Mouse (Mus musculus) MEL (cell line): ENCODE measurements at regions not wholly inside any gene's neighbourhood (a gene's known extent, or its start where the extent isn't known, plus 50 kb on each side); places are given as distances from the start of the nearest gene placed in this dataset.

Experiments used
- DNase-seq: peaks from one replicate; pipeline ENCODE4 v3.0.0; 2011; ENCODE audit warnings: low read depth, low spot score
- H3K27ac ChIP-seq: 2 replicates; pipeline ENCODE4 v1.5.1; 2012; ENCODE audit warnings: low read depth, mild to moderate bottlenecking, control low read depth, low read length, moderate library complexity; ENCODE audit not compliant: control insufficient read depth
- H3K27me3 ChIP-seq, 2 experiments: fragments of 150-350 bp in 1 of 2; sonication (generic) in 1 of 2; 2 replicates each; pipeline ENCODE4 v1.6.1; 2012; ENCODE audit warnings: low read length in 2 of 2, mild to moderate bottlenecking in 2 of 2, improper control_type of control experiment in 1 of 2, moderate library complexity in 1 of 2; ENCODE audit not compliant: insufficient read depth in 2 of 2, control insufficient read depth in 1 of 2
- H3K36me3 ChIP-seq, 2 experiments: 2 replicates each; pipeline ENCODE4 v1.6.1; 2012 to 2014; ENCODE audit warnings: low read length in 2 of 2, improper control_type of control experiment in 1 of 2, inconsistent platforms in 1 of 2, mild to moderate bottlenecking in 1 of 2; ENCODE audit not compliant: insufficient read depth in 2 of 2, control insufficient read depth in 1 of 2
- H3K4me1 ChIP-seq, 2 experiments: fragments of 150-350 bp in 1 of 2; sonication (generic) in 1 of 2; 2 replicates each; pipeline ENCODE4 v1.6.1; 2012; ENCODE audit warnings: low read length in 2 of 2, improper control_type of control experiment in 1 of 2, mild to moderate bottlenecking in 1 of 2; ENCODE audit not compliant: insufficient read depth in 2 of 2, control insufficient read depth in 1 of 2
- H3K4me3 ChIP-seq, 2 experiments: fragments of 150-350 bp in 1 of 2; sonication (generic) in 1 of 2; 2 replicates each; pipeline ENCODE4 v1.5.1; 2012; ENCODE audit warnings: low read depth in 2 of 2, low read length in 2 of 2, mild to moderate bottlenecking in 2 of 2, moderate library complexity in 2 of 2, control low read depth in 1 of 2, improper control_type of control experiment in 1 of 2; ENCODE audit not compliant: control insufficient read depth in 1 of 2, insufficient read depth in 1 of 2
- H3K79me2 ChIP-seq: 2 replicates; pipeline ENCODE4 v1.6.1; 2012; ENCODE audit warnings: mild to moderate bottlenecking, low read length, moderate library complexity; ENCODE audit not compliant: control insufficient read depth, poor library complexity, insufficient read depth
- H3K9ac ChIP-seq: 2 replicates; pipeline ENCODE4 v1.6.1; 2012; ENCODE audit warnings: low read depth, mild to moderate bottlenecking, control low read depth, low read length, moderate library complexity; ENCODE audit not compliant: control insufficient read depth, poor library complexity, severe bottlenecking
- H3K9me3 ChIP-seq: fragments of 150-350 bp; sonication (generic); replicated peaks from 2 replicates; pipeline ENCODE4 v1.6.1; 2012; ENCODE audit warnings: mild to moderate bottlenecking, low read length, improper control_type of control experiment, moderate library complexity; ENCODE audit not compliant: insufficient read depth
- BHLHE40 ChIP-seq: IDR thresholded peaks from 2 replicates; pipeline ENCODE4 v1.6.1; 2012; ENCODE audit warnings: low read depth, mild to moderate bottlenecking, inconsistent platforms, low read length, improper control_type of control experiment, borderline replicate concordance
- CHD1 ChIP-seq: IDR thresholded peaks from 2 replicates; pipeline ENCODE4 v1.6.1; 2012; ENCODE audit warnings: low read depth, mild to moderate bottlenecking, inconsistent platforms, low read length, improper control_type of control experiment
- CHD2 ChIP-seq: IDR thresholded peaks from 2 replicates; pipeline ENCODE4 v1.6.1; 2011; ENCODE audit warnings: low read length, improper control_type of control experiment
- CTCF ChIP-seq, 3 experiments: IDR thresholded peaks in 2 of 3; conservative IDR thresholded peaks in 1 of 3; 2 replicates each; pipeline ENCODE4 v1.5.1; 2011 to 2012; ENCODE audit warnings: low read length in 3 of 3, low read depth in 2 of 3, mild to moderate bottlenecking in 2 of 3, improper control_type of control experiment in 1 of 3, inconsistent platforms in 1 of 3, mixed read lengths in 1 of 3, moderate library complexity in 1 of 3; ENCODE audit not compliant: control insufficient read depth in 1 of 3, insufficient read depth in 1 of 3, poor library complexity in 1 of 3, severe bottlenecking in 1 of 3
- ELF1 ChIP-seq: IDR thresholded peaks from 2 replicates; pipeline ENCODE4 v1.6.1; 2014; ENCODE audit warnings: low read depth, mild to moderate bottlenecking, inconsistent platforms, low read length, improper control_type of control experiment, moderate library complexity
- ETS1 ChIP-seq: IDR thresholded peaks from 2 replicates; pipeline ENCODE4 v1.6.1; 2012; ENCODE audit warnings: low read depth, mild to moderate bottlenecking, inconsistent platforms, low read length, improper control_type of control experiment, moderate library complexity
- HCFC1 ChIP-seq: IDR thresholded peaks from 2 replicates; pipeline ENCODE4 v1.6.1; 2012; ENCODE audit warnings: low read depth, mild to moderate bottlenecking, inconsistent platforms, low read length, improper control_type of control experiment, moderate library complexity
- KAT2A ChIP-seq: conservative IDR thresholded peaks from 2 replicates; pipeline ENCODE4 v1.6.1; 2012; ENCODE audit warnings: low read depth, low read length, improper control_type of control experiment, inconsistent platforms
- MAFK ChIP-seq: IDR thresholded peaks from 2 replicates; pipeline ENCODE4 v1.6.1; 2011; ENCODE audit warnings: low read depth, mild to moderate bottlenecking, low read length, improper control_type of control experiment, borderline replicate concordance
- NELFE ChIP-seq: IDR thresholded peaks from 2 replicates; pipeline ENCODE4 v1.6.1; 2011; ENCODE audit warnings: low read depth, low read length, improper control_type of control experiment
- SIN3A ChIP-seq: IDR thresholded peaks from 2 replicates; pipeline ENCODE4 v1.6.1; 2012; ENCODE audit warnings: low read length, improper control_type of control experiment, inconsistent platforms
- SMC3 ChIP-seq: IDR thresholded peaks from 2 replicates; pipeline ENCODE4 v1.6.1; 2011; ENCODE audit warnings: low read depth, low read length, improper control_type of control experiment
- TAL1 ChIP-seq: IDR thresholded peaks from 2 replicates; pipeline ENCODE4 v1.6.1; 2012; ENCODE audit warnings: mild to moderate bottlenecking, inconsistent platforms, low read length, moderate library complexity, mixed read lengths
- ZKSCAN1 ChIP-seq: IDR thresholded peaks from 2 replicates; pipeline ENCODE4 v1.6.1; 2012; ENCODE audit warnings: low read depth, mild to moderate bottlenecking, inconsistent platforms, low read length, improper control_type of control experiment, moderate library complexity
- ZMIZ1 ChIP-seq: IDR thresholded peaks from 2 replicates; pipeline ENCODE4 v1.6.1; 2012; ENCODE audit warnings: low read depth, mild to moderate bottlenecking, inconsistent platforms, low read length, improper control_type of control experiment, moderate library complexity

GRCm38 (mm10) chr4:131242250-131242649 is 298.1 kb downstream of the Matn1 start:
- Histone ChIP-seq H3K9me3 (no peaks in the 10 kb centered on the region), H3K9ac (no peak overlapping the region), H3K27me3 (no peaks in the 10 kb centered on the region), H3K27ac (no peak overlapping the region), H3K36me3 (no peaks in the 10 kb centered on the region), H3K4me1 (no peaks in the 10 kb centered on the region), H3K79me2 (no peaks in the 10 kb centered on the region), H3K4me3 (no peak overlapping the region)
- TF ChIP-seq CHD2 = no peak
- no peak for DNase-seq

- H3K79me2 ChIP-seq = no peaks in the 10 kb centered on the region
- TF ChIP-seq CHD2 = no peak
- TF ChIP-seq CTCF (IDR thresholded peaks at IDR 0.05 in 2 of 3, conservative IDR thresholded peaks at IDR 0.05 in 1 of 3; ENCODE audit: control insufficient read depth in 1 of 3, insufficient read depth in 1 of 3, low read depth in 2 of 3, low read length in 3 of 3, poor library complexity in 1 of 3, severe bottlenecking in 1 of 3) = no peak
- TF ChIP-seq MAFK = no peak
- TF ChIP-seq SMC3 = no peak
- TF ChIP-seq HCFC1 = no peak
- no peak for TF ChIP-seq SIN3A
- no peak for TF ChIP-seq ETS1
- TF ChIP-seq NELFE = no peak
- TF ChIP-seq ZKSCAN1 = no peak
- TF ChIP-seq BHLHE40 = no peak
- TF ChIP-seq ZMIZ1 = no peak
- no peaks in the 10 kb centered on the region for H3K9me3 ChIP-seq
- no peak overlapping the region for H3K9ac ChIP-seq
- no peak overlapping the region for H3K4me3 ChIP-seq
- no peak for DNase-seq
- H3K27me3 ChIP-seq = no peaks in the 10 kb centered on the region
- H3K27ac ChIP-seq = no peak overlapping the region
- H3K36me3 ChIP-seq = no peaks in the 10 kb centered on the region
- no peaks in the 10 kb centered on the region for H3K4me1 ChIP-seq
Observed at GRCm38 (mm10) chr4:131243744-131244387, 299.7 kb downstream of the Matn1 start.

- TF ChIP-seq CTCF (IDR thresholded peaks at IDR 0.05 in 2 of 3, conservative IDR thresholded peaks at IDR 0.05 in 1 of 3; ENCODE audit: control insufficient read depth in 1 of 3, insufficient read depth in 1 of 3, low read depth in 2 of 3, low read length in 3 of 3, poor library complexity in 1 of 3, severe bottlenecking in 1 of 3) = peak in 1 of 3 experiments; percentile 25; a peak in 1 of 6 replicates
- no peak for TF ChIP-seq KAT2A
- TF ChIP-seq TAL1 = no peak
- no peak for TF ChIP-seq MAFK
- TF ChIP-seq ELF1 = no peak
- no peak for TF ChIP-seq CHD1
Observed at GRCm38 (mm10) chr4:131252602-131253442, 308.6 kb downstream of the Matn1 start.

More at GRCm38 (mm10) chr4:131252602-131253442, 308.6 kb downstream of the Matn1 start:
- no peak for DNase-seq
- Histone ChIP-seq H3K4me1 (no peaks in the 10 kb centered on the region), H3K27ac (no peak overlapping the region), H3K4me3 (no peak overlapping the region), H3K9ac (no peak overlapping the region), H3K36me3 (no peaks in the 10 kb centered on the region), H3K9me3 (no peaks in the 10 kb centered on the region), H3K27me3 (no peaks in the 10 kb centered on the region), H3K79me2 (no peaks in the 10 kb centered on the region)
